Mouse (Mus musculus) lung, adult 2 months (tissue): ENCODE results near the gene Commd3.

Experiments used
- CTCF ChIP-seq: fragments of 200-500 bp; IDR thresholded peaks from 2 replicates; pipeline ENCODE4 v1.5.1; 2011; ENCODE audit warnings: mild to moderate bottlenecking, low read length, control low read depth; ENCODE audit not compliant: insufficient read depth
- POLR2A ChIP-seq: fragments of 200-500 bp; IDR thresholded peaks from 2 replicates; pipeline ENCODE4 v1.6.1; 2011; ENCODE audit warnings: low read depth, mild to moderate bottlenecking, control low read depth, low read length, borderline replicate concordance; ENCODE audit errors: extremely low read depth

DNA sequence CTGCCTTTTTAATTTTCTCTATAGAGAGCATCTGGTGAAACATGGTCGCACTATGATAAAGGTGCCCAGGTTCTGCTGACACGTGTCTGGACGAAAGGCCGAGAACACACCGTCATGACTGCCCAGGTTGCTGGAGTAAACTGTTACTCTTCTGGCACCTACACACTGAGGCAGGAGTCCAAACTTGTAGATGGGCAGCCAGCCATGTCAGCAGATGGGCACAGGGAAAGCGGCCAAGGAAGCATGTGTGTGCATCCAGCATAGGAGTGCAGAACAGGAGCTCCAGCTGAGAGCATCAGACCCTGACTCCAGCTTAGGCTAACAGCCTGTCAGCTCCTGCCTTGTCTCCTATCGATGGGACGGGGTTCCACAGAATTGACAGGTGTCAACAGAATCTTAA, 37.1 kb upstream of the Commd3 start:
- TF ChIP-seq POLR2A: no peak
- TF ChIP-seq CTCF: no peak
